Mouse (Mus musculus): Measurements from ENCODE around the gene Timm8a2. TPM values are rescaled to one million over a fixed set of nuclear protein-coding genes. Genes with fewer than 3 reads are reported as not detected.

Timm8a2 gene
- polyA plus RNA-seq, 1 experiment from 2014 or later: not detected

Other genes with a start within 250 kb of the Timm8a2 start
- gene Dock9, start 236.8 kb upstream of the Timm8a2 start, polyA plus RNA-seq (2014; fragmentation: Nextera tagmentation; extraction: Ambion mirVana): 11.2 and 13.2 TPM in 2 replicates
- gene Ubac2, start 156.1 kb upstream of the Timm8a2 start, polyA plus RNA-seq (2014; fragmentation: Nextera tagmentation; extraction: Ambion mirVana): 48.7 and 59.9 TPM in 2 replicates
- gene Gpr18, start 118.9 kb upstream of the Timm8a2 start, polyA plus RNA-seq (2014; fragmentation: Nextera tagmentation; extraction: Ambion mirVana): 0.54 TPM in 1 of 2 replicates, not detected in the other
- gene Gpr183, start 69.5 kb upstream of the Timm8a2 start, polyA plus RNA-seq (2014; fragmentation: Nextera tagmentation; extraction: Ambion mirVana): 0.59 and 1.1 TPM in 2 replicates
- 106 and 127 TPM in 2 replicates for gene Tm9sf2, start 72.4 kb downstream of the Timm8a2 start, polyA plus RNA-seq (2014; fragmentation: Nextera tagmentation; extraction: Ambion mirVana)
- gene Clybl, start 147.0 kb downstream of the Timm8a2 start, polyA plus RNA-seq (2014; fragmentation: Nextera tagmentation; extraction: Ambion mirVana): 9.1 and 10.8 TPM in 2 replicates